Mouse (Mus musculus): ENCODE data around the gene G6pc3.

- TF ChIP-seq POLR2A (IDR thresholded peaks at IDR 0.05; ENCODE audit: insufficient read depth, low read depth, low read length) (no peak), CTCF (IDR thresholded peaks at IDR 0.05) (no peak)
Observed at GRCm38 (mm10) chr11:102217396-102217795, 28.0 kb downstream of the G6pc3 start.

All from heart, adult 2 months (tissue).